Mouse (Mus musculus): ENCODE results near the gene Bag1.

- TF ChIP-seq POLR2A (IDR thresholded peaks at IDR 0.05; ENCODE audit: insufficient read depth, low read depth, low read length) (no peak), CTCF (IDR thresholded peaks at IDR 0.05) (no peak)
Observed at GRCm38 (mm10) chr4:40898476-40899044, 49.5 kb downstream of the Bag1 start.
